Mouse (Mus musculus): ENCODE results near the gene Batf. TPM values are rescaled to one million over a fixed set of nuclear protein-coding genes. Genes with fewer than 3 reads are reported as not detected.

The Batf gene
- polyA plus RNA-seq (2015; fragmentation: Nextera tagmentation; extraction: Ambion mirVana): 0.40 and 0.66 TPM in 2 replicates

GRCm38 (mm10) chr12:85686466-85687216, at the start of gene Batf:
TSS of gene Batf (plus strand) at chr12:85686669.
- no peak for ATAC-seq (replicated peaks)
- H3K27ac ChIP-seq (replicated peaks): no peak within 1 kb of the TSS
- H3K4me2 ChIP-seq (replicated peaks): no peak within 1 kb of the TSS
- H3K9ac ChIP-seq (replicated peaks): no peak within 1 kb of the TSS
- H3K4me1 ChIP-seq: no peaks in the 10 kb centered on the region
- no peaks in the 10 kb centered on the region for H3K9me3 ChIP-seq
- H3K4me3 ChIP-seq: no peak within 1 kb of the TSS
- no peaks in the 10 kb centered on the region for H3K36me3 ChIP-seq
- H3K27me3 ChIP-seq: no peaks in the 10 kb centered on the region
- 50% methylated on average over 22 of the region's 22 CpGs for WGBS

GRCm38 (mm10) chr12:85637932-85638331, 48.5 kb upstream of the Batf start:
- Histone ChIP-seq H3K9ac (replicated peaks) (no peak overlapping the region), H3K4me2 (replicated peaks) (no peak overlapping the region), H3K4me1 (peaks cover 11% of the 10 kb centered on the region), H3K9me3 (no peaks in the 10 kb centered on the region), H3K27me3 (no peaks in the 10 kb centered on the region), H3K36me3 (no peaks in the 10 kb centered on the region), H3K27ac (replicated peaks) (no peak overlapping the region), H3K4me3 (no peak overlapping the region)
- no peak for ATAC-seq (replicated peaks)
- 90% methylated on average over 9 of the region's 9 CpGs for WGBS

- 77% methylated on average over 20 of the region's 20 CpGs for WGBS
- Histone ChIP-seq H3K9me3 (no peaks in the 10 kb centered on the region), H3K9ac (replicated peaks) (no peak overlapping the region), H3K27ac (replicated peaks) (no peak overlapping the region), H3K27me3 (no peaks in the 10 kb centered on the region), H3K36me3 (no peaks in the 10 kb centered on the region), H3K4me2 (replicated peaks) (no peak overlapping the region), H3K4me3 (no peak overlapping the region), H3K4me1 (peaks cover 11% of the 10 kb centered on the region)
- peak; percentile 51 for ATAC-seq (replicated peaks)
These were observed 47.7 kb upstream of the Batf start for GRCm38 (mm10) chr12:85638541-85639325.

GRCm38 (mm10) chr12:85639326-85640008, 47.0 kb upstream of the Batf start:
- Histone ChIP-seq H3K9ac (replicated peaks) (no peak overlapping the region), H3K4me1 (peaks cover 11% of the 10 kb centered on the region), H3K27me3 (no peaks in the 10 kb centered on the region), H3K36me3 (no peaks in the 10 kb centered on the region), H3K4me2 (replicated peaks) (no peak overlapping the region), H3K27ac (replicated peaks) (no peak overlapping the region), H3K4me3 (no peak overlapping the region), H3K9me3 (no peaks in the 10 kb centered on the region)
- ATAC-seq (replicated peaks): peak; percentile 68; the same call in 1 of the 2 replicates
- WGBS: 55% methylated on average over 12 of the region's 12 CpGs

GRCm38 (mm10) chr12:85640852-85641563, 45.5 kb upstream of the Batf start:
- H3K4me2 ChIP-seq (replicated peaks): no peak overlapping the region
- H3K9ac ChIP-seq (replicated peaks): no peak overlapping the region
- ATAC-seq (replicated peaks): no peak
- H3K4me3 ChIP-seq: no peak overlapping the region
- H3K27me3 ChIP-seq: no peaks in the 10 kb centered on the region
- 85% methylated on average over 10 of the region's 10 CpGs for WGBS
- no peak overlapping the region for H3K27ac ChIP-seq (replicated peaks)
- H3K4me1 ChIP-seq: peaks cover 11% of the 10 kb centered on the region
- no peaks in the 10 kb centered on the region for H3K9me3 ChIP-seq
- no peaks in the 10 kb centered on the region for H3K36me3 ChIP-seq

- Histone ChIP-seq H3K27ac (replicated peaks) (no peak overlapping the region), H3K4me1 (peaks cover 11% of the 10 kb centered on the region), H3K4me3 (no peak overlapping the region), H3K27me3 (no peaks in the 10 kb centered on the region), H3K4me2 (replicated peaks) (no peak overlapping the region), H3K9ac (replicated peaks) (no peak overlapping the region), H3K9me3 (no peaks in the 10 kb centered on the region), H3K36me3 (no peaks in the 10 kb centered on the region)
- no peak for ATAC-seq (replicated peaks)
- WGBS: 61% methylated on average over 4 of the region's 4 CpGs
These were observed 44.9 kb upstream of the Batf start for GRCm38 (mm10) chr12:85641564-85641931.

- H3K9me3 ChIP-seq: no peaks in the 10 kb centered on the region
- H3K27me3 ChIP-seq: no peaks in the 10 kb centered on the region
- no peak overlapping the region for H3K9ac ChIP-seq (replicated peaks)
- no peaks in the 10 kb centered on the region for H3K36me3 ChIP-seq
- H3K27ac ChIP-seq (replicated peaks): no peak overlapping the region
- no peak overlapping the region for H3K4me2 ChIP-seq (replicated peaks)
- no peak for ATAC-seq (replicated peaks)
- 82% methylated on average over 5 of the region's 5 CpGs for WGBS
- H3K4me1 ChIP-seq: peaks cover 9% of the 10 kb centered on the region
- H3K4me3 ChIP-seq: no peak overlapping the region
These were observed 42.7 kb upstream of the Batf start for GRCm38 (mm10) chr12:85643735-85644134.

- Histone ChIP-seq H3K4me1 (no peaks in the 10 kb centered on the region), H3K27ac (replicated peaks) (no peak overlapping the region), H3K9ac (replicated peaks) (no peak overlapping the region), H3K9me3 (no peaks in the 10 kb centered on the region), H3K27me3 (no peaks in the 10 kb centered on the region), H3K4me3 (no peak overlapping the region), H3K36me3 (no peaks in the 10 kb centered on the region), H3K4me2 (replicated peaks) (no peak overlapping the region)
- no peak for ATAC-seq (replicated peaks)
- 89% methylated on average over 4 of the region's 4 CpGs for WGBS
These were observed 40.8 kb upstream of the Batf start for GRCm38 (mm10) chr12:85645664-85646063.

- ATAC-seq (replicated peaks): no peak
- Histone ChIP-seq H3K27me3 (no peaks in the 10 kb centered on the region), H3K27ac (replicated peaks) (no peak overlapping the region), H3K9me3 (no peaks in the 10 kb centered on the region), H3K9ac (replicated peaks) (no peak overlapping the region), H3K4me2 (replicated peaks) (no peak overlapping the region), H3K36me3 (no peaks in the 10 kb centered on the region), H3K4me3 (no peak overlapping the region), H3K4me1 (no peaks in the 10 kb centered on the region)
- WGBS: 50% methylated on average over 10 of the region's 10 CpGs
These were observed 39.1 kb upstream of the Batf start for GRCm38 (mm10) chr12:85647346-85647745.

- H3K4me1 ChIP-seq: no peaks in the 10 kb centered on the region
- H3K36me3 ChIP-seq: no peaks in the 10 kb centered on the region
- H3K4me2 ChIP-seq (replicated peaks): no peak overlapping the region
- WGBS: 89% methylated on average over 1 of the region's 1 CpGs
- no peak overlapping the region for H3K4me3 ChIP-seq
- H3K27ac ChIP-seq (replicated peaks): no peak overlapping the region
- no peaks in the 10 kb centered on the region for H3K9me3 ChIP-seq
- H3K9ac ChIP-seq (replicated peaks): no peak overlapping the region
- ATAC-seq (replicated peaks): no peak
- H3K27me3 ChIP-seq: no peaks in the 10 kb centered on the region
These were observed 38.5 kb upstream of the Batf start for GRCm38 (mm10) chr12:85647955-85648354.

- no peak for ATAC-seq (replicated peaks)
- H3K36me3 ChIP-seq: no peaks in the 10 kb centered on the region
- H3K27ac ChIP-seq (replicated peaks): no peak overlapping the region
- no peak overlapping the region for H3K9ac ChIP-seq (replicated peaks)
- peaks cover 6% of the 10 kb centered on the region; the same call in 1 of the 2 replicates for H3K4me1 ChIP-seq
- H3K4me3 ChIP-seq: no peak overlapping the region
- H3K27me3 ChIP-seq: no peaks in the 10 kb centered on the region
- 23% methylated on average over 2 of the region's 2 CpGs for WGBS
- H3K9me3 ChIP-seq: no peaks in the 10 kb centered on the region
- H3K4me2 ChIP-seq (replicated peaks): no peak overlapping the region
These were observed 27.1 kb upstream of the Batf start for GRCm38 (mm10) chr12:85659319-85659718.

Measured in forebrain, embryonic 15.5 days (tissue).